Mouse (Mus musculus) heart, adult 2 months (tissue): ENCODE data around the gene Itpkb. TPM values are rescaled to one million over a fixed set of nuclear protein-coding genes. Genes with fewer than 3 reads are reported as not detected.

Source experiments
- DNase-seq, 2 experiments: peaks; one replicate each; pipeline ENCODE4 v3.0.0; 2021
- H3K27ac ChIP-seq: fragments of 200-600 bp; 2 replicates; pipeline ENCODE4 v1.8.1; 2022
- H3K27me3 ChIP-seq: fragments of 200-500 bp; 2 replicates; pipeline ENCODE4 v1.6.1; 2012; ENCODE audit warnings: mild to moderate bottlenecking, low read length, inconsistent platforms, mixed read lengths; ENCODE audit not compliant: control insufficient read depth, insufficient read depth
- H3K36me3 ChIP-seq: fragments of 200-500 bp; 2 replicates; pipeline ENCODE4 v1.6.1; 2012; ENCODE audit warnings: low read length, inconsistent platforms; ENCODE audit not compliant: control insufficient read depth, insufficient read depth
- H3K4me1 ChIP-seq: fragments of 200-500 bp; 2 replicates; pipeline ENCODE4 v1.6.1; 2011; ENCODE audit warnings: low read length; ENCODE audit not compliant: control insufficient read depth, insufficient read depth
- H3K4me3 ChIP-seq: fragments of 200-600 bp; 2 replicates; pipeline ENCODE4 v1.8.1; 2022
- H3K79me2 ChIP-seq: fragments of 200-500 bp; replicated peaks from 2 replicates; pipeline ENCODE4 v1.6.1; 2012; ENCODE audit warnings: mild to moderate bottlenecking, inconsistent platforms, low read length, moderate library complexity, mixed read lengths; ENCODE audit not compliant: control insufficient read depth, insufficient read depth
- H3K9ac ChIP-seq: fragments of 200-500 bp; 2 replicates; pipeline ENCODE4 v1.6.1; 2012; ENCODE audit warnings: low read depth, mild to moderate bottlenecking, control low read depth, inconsistent platforms, low read length, mixed read lengths
- CTCF ChIP-seq: fragments of 200-600 bp; IDR thresholded peaks from 2 replicates; pipeline ENCODE4 v1.8.1; 2022; ENCODE audit warnings: antibody characterized with exemption, mild to moderate bottlenecking, moderate library complexity
- EP300 ChIP-seq: fragments of 200-500 bp; IDR thresholded peaks from 2 replicates; pipeline ENCODE4 v1.6.1; 2011; ENCODE audit warnings: low read depth, low read length, control low read depth; ENCODE audit not compliant: insufficient read depth
- POLR2A ChIP-seq: fragments of 200-500 bp; IDR thresholded peaks from 2 replicates; pipeline ENCODE4 v1.6.1; 2011; ENCODE audit warnings: mild to moderate bottlenecking, low read depth, low read length, control low read depth; ENCODE audit not compliant: insufficient read depth
- WGBS: fragments of 180-500 bp; shearing (Covaris S2); methylation state at CpG from one replicate; pipeline ENCODE4 v1.1.7; 2018; 5-methylcytosine and 5-hydroxymethylcytosine counted together
- intact Hi-C: fragments of 180-260 bp; cut with DNase I; formaldehyde crosslinking; loops from one replicate; pipeline ENCODE4 v1.15.1; 2025
- polyA plus RNA-seq: library from polyadenylated mRNA; depleted of rRNA; stranded (reverse); fragments of >200 nt; gene quantifications from 2 replicates; pipeline ENCODE4 v1.2.3, GENCODE M21; 2012
- total RNA-seq, 2 experiments: library from RNA; stranded (reverse); gene quantifications; 2 replicates each; pipeline ENCODE4 v1.2.3; 2021

Itpkb gene
- total and polyA plus RNA-seq, 3 experiments, result 21.5 to 50.7 (median 50.0) TPM

DNA sequence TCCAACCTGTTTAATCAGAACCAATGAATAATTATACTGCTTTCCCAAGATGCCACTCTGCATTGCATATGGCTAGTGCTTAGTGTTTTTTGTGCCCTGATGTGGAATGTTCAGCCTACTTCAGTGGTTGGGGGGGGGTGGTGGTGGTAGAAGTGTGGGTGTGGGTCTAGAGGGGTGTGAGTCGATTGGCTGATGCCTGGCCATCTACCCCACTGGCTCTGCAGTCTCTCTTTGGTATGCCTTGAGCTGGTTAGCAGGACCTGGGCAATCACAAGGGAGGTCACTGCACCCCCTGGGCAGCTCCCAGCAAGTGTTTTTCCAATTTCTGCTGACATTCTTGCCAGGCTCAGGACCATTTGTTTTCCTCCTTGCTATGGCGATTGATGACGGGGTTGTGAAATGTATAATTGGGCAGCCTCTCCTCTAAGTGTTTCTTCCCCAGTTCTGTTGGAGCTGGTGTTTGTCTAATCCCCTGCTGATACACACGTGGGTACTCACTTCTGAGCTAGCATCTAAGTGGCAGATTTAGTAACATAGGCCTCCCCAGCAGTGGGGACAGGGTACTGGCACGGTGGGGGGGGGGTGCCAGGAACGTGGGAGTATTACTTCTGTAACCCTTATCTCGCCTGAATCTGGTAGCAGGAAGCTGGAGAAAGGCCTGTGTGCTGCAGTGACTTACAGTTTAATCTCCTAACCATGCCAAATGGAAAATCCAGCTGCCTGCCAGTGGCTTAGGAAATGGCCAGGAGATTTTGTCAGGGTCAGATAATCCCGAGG, 13.3 kb downstream of the Itpkb start:
- Histone ChIP-seq H3K4me1 (peaks cover 31% of the 10 kb centered on the region), H3K4me3 (no peak overlapping the region; the same call in 1 of the 2 replicates), H3K79me2 (peaks cover 6% of the 10 kb centered on the region), H3K36me3 (peaks cover 9% of the 10 kb centered on the region), H3K27me3 (no peaks in the 10 kb centered on the region), H3K27ac (peak overlapping the region; percentile 62), H3K9ac (peak overlapping the region; percentile 26; the same call in 1 of the 2 replicates)
- WGBS, result 28% methylated on average over 8 of the region's 8 CpGs
- intact Hi-C loops, result no loop called here
- TF ChIP-seq EP300 (peak; percentile 74; the same call in 1 of the 2 replicates), POLR2A (no peak)
- peak in 1 of 2 experiments; percentile 46 for DNase-seq

DNA sequence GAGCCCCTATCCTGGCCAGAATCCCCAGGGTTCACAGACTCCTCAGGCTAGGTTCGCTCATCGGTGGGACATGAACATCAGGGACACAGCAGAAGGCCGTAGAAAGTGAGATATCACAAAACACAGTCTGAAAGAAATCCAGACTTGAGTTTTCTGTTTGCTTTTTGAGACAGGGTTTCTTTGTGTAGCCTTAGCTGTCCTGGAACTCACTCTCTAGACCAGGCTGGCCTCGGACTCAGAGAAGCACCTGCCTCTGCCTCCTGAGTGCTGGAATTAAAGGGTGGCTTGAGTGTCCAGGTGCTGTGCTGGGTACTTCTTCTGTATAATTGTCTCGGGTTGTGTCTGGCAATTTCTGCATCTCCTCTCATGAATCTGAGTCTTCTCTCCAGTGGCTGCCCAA, 14.8 kb downstream of the Itpkb start:
- peaks cover 31% of the 10 kb centered on the region for H3K4me1 ChIP-seq
- WGBS, result 65% methylated on average over 5 of the region's 5 CpGs

DNA sequence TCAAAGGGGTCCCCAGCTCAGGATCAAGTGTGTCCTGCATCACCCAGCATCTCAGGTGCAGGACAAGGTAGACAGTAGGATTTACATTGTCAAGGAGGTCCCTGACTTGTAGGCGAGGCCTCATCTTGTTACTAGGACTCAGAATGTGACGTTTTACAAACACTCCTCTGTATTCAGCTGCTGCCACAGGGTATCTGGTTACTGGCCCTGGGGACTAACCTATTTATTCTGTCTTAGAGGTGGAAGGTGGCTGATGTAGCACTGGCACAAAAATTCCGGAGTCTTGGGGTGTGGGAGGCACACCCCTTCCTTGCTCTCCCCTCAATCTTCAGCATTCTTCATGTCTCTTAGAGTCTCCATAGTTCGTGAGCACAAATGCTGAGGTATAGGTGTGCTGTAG, 16.8 kb downstream of the Itpkb start:
- Histone ChIP-seq H3K79me2 (peaks cover 6% of the 10 kb centered on the region), H3K9ac (0 out of 2 replicates have a peak overlapping the region, but pooled peaks have one; percentile 14), H3K27ac (no peak overlapping the region), H3K4me1 (peaks cover 29% of the 10 kb centered on the region), H3K27me3 (no peaks in the 10 kb centered on the region), H3K4me3 (no peak overlapping the region), H3K36me3 (peaks cover under 1% of the 10 kb centered on the region)
- DNase-seq, result no peak
- 54% methylated on average over 4 of the region's 4 CpGs for WGBS
- no peak for TF ChIP-seq EP300
- TF ChIP-seq CTCF, result no peak
- no peak for TF ChIP-seq POLR2A
- intact Hi-C loops, result no loop called here

More for the DNA sequence above, 14.8 kb downstream of the Itpkb start:
- TF ChIP-seq POLR2A (no peak), EP300 (no peak), CTCF (no peak)
- no peak for DNase-seq
- Histone ChIP-seq H3K4me3 (no peak overlapping the region), H3K27ac (peak overlapping the region; percentile 26; the same call in 1 of the 2 replicates), H3K79me2 (peaks cover 6% of the 10 kb centered on the region), H3K27me3 (no peaks in the 10 kb centered on the region), H3K36me3 (peaks cover 7% of the 10 kb centered on the region), H3K9ac (no peak overlapping the region)
- intact Hi-C loops, result no loop called here

DNA sequence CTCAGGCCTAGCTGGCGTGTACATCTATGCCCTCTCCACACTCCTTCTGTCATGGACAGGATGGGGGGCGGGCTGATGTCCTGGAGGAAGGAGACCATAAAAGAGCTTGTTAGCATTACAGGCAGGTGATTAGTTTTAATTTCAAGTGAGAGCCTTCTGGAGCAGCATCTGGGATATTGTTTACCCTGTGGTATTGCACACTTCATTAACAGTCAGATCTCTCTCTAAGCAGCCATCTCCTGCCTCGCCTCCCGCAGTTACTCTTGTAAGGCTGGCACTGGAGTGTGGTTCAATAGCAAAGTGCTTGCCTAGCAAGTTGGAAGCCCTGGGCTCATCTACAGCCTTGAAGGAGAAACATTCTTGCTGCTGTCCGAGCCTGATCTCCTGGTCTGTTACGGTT, 17.6 kb downstream of the Itpkb start:
- Histone ChIP-seq H3K27me3 (no peaks in the 10 kb centered on the region), H3K4me3 (no peak overlapping the region), H3K27ac (no peak overlapping the region), H3K36me3 (no peaks in the 10 kb centered on the region; the same call in none of the 2 replicates), H3K4me1 (peaks cover 33% of the 10 kb centered on the region), H3K9ac (no peak overlapping the region), H3K79me2 (peaks cover 6% of the 10 kb centered on the region)
- 74% methylated on average over 6 of the region's 6 CpGs for WGBS
- TF ChIP-seq EP300 (no peak), POLR2A (no peak), CTCF (no peak)
- intact Hi-C loops, result no loop called here
- DNase-seq, result peak in 1 of 2 experiments; percentile 18

DNA sequence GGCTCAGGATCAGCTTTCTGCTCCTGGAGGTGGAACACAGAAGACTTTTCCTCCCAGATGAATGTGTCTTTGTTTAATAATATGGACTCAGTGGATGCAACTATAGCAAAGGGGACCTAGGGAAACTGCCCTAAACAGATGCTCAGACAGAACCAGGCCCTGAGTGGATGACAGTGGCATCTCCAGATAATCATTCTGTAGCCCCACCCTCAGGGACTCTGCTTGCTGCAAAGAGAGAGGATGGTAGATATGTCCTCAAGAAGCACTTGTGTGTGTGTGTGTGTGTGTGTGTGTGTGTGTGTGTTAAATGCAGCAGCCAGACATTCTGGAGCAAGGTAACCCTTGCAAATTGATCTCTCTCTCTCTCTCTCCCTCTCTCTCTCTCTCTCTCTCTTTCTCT, 18.8 kb downstream of the Itpkb start:
- DNase-seq, result no peak
- H3K4me1 ChIP-seq, result peaks cover 33% of the 10 kb centered on the region
- H3K9ac ChIP-seq, result no peak overlapping the region
- peaks cover 6% of the 10 kb centered on the region for H3K79me2 ChIP-seq
- no peaks in the 10 kb centered on the region; the same call in none of the 2 replicates for H3K36me3 ChIP-seq
- no peak overlapping the region for H3K27ac ChIP-seq
- TF ChIP-seq EP300 (no peak), POLR2A (no peak), CTCF (no peak)
- intact Hi-C loops, result no loop called here
- no peaks in the 10 kb centered on the region for H3K27me3 ChIP-seq
- no peak overlapping the region for H3K4me3 ChIP-seq

DNA sequence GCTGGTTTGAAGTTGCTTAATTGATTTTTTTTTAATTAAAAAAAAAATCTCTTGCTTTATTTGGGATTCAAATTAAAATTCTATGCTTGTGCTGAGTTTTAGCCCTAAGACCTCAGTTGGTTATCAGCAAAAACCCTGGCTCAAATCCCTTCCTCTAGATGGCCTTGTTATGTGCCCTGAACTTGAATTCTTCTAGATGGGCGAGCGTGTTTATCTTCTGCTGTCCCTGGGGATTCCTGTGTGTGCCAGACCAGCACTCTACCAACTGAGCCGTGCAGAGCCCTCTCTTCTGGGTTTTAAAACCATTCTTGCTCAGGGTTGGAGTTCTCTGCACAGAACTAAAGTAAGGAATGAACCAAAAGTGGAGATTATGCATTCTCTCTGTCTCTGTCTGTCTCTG, 22.0 kb downstream of the Itpkb start:
- no peaks in the 10 kb centered on the region for H3K27me3 ChIP-seq
- no peak for TF ChIP-seq EP300
- TF ChIP-seq POLR2A, result no peak
- TF ChIP-seq CTCF, result no peak
- no peak overlapping the region for H3K4me3 ChIP-seq
- no peak for DNase-seq
- 19% methylated on average over 3 of the region's 3 CpGs for WGBS
- intact Hi-C loops, result no loop called here
- peaks cover under 1% of the 10 kb centered on the region for H3K79me2 ChIP-seq
- H3K9ac ChIP-seq, result no peak overlapping the region
- peaks cover 42% of the 10 kb centered on the region for H3K4me1 ChIP-seq
- H3K36me3 ChIP-seq, result no peaks in the 10 kb centered on the region
- no peak overlapping the region for H3K27ac ChIP-seq
